Mouse (Mus musculus) heart, postnatal 0 days (tissue): Measurements from ENCODE around the gene Minpp1. TPM values are rescaled to one million over a fixed set of nuclear protein-coding genes. Genes with fewer than 3 reads are reported as not detected.
"Not testable (repeated sequence)": the region's sequence is repeated elsewhere in the genome, so short reads cannot be mapped to it uniquely, and the experiment has no call there.

Experiments
- ATAC-seq: fragments of 200-750 bp; cut with Nextera tagmentation; 2 replicates; pipeline ENCODE4 v1.8.0; 2017; ENCODE audit warnings: low read depth, moderate number of reproducible peaks, moderate library complexity; ENCODE audit not compliant: insufficient read depth
- DNase-seq: peaks from one replicate; pipeline ENCODE4 v3.0.0-alpha.2; 2016; ENCODE audit warnings: low spot score
- H3K27ac ChIP-seq: fragments of 300-500 bp; sonication (generic); 2 replicates; pipeline ENCODE4 v1.5.1; 2014; ENCODE audit warnings: low read depth, mild to moderate bottlenecking
- H3K27me3 ChIP-seq: fragments of 300-500 bp; sonication (generic); 2 replicates; pipeline ENCODE4 v1.6.1; 2014; ENCODE audit warnings: low read length, mixed read lengths; ENCODE audit not compliant: control insufficient read depth, insufficient read depth
- H3K36me3 ChIP-seq: fragments of 300-500 bp; sonication (generic); replicated peaks from 2 replicates; pipeline ENCODE4 v1.6.1; 2014; ENCODE audit warnings: low read length, mixed read lengths; ENCODE audit not compliant: control insufficient read depth, insufficient read depth
- H3K4me1 ChIP-seq: fragments of 300-500 bp; sonication (generic); 2 replicates; pipeline ENCODE4 v1.6.1; 2014; ENCODE audit warnings: antibody characterized with exemption; ENCODE audit not compliant: control insufficient read depth, insufficient read depth
- H3K4me2 ChIP-seq: fragments of 300-500 bp; sonication (generic); 2 replicates; pipeline ENCODE4 v1.6.1; 2014; ENCODE audit warnings: low read depth, mild to moderate bottlenecking, low read length, moderate library complexity
- H3K4me3 ChIP-seq: fragments of 300-500 bp; sonication (generic); 2 replicates; pipeline ENCODE4 v1.5.1; 2014; ENCODE audit warnings: low read depth, low read length
- H3K9ac ChIP-seq: fragments of 300-500 bp; sonication (generic); replicated peaks from 2 replicates; pipeline ENCODE4 v1.6.1; 2014; ENCODE audit warnings: low read depth, low read length, mixed read lengths
- H3K9me3 ChIP-seq: fragments of 300-500 bp; sonication (generic); replicated peaks from 2 replicates; pipeline ENCODE4 v1.6.1; 2016; ENCODE audit warnings: low read length; ENCODE audit not compliant: control insufficient read depth
- CTCF ChIP-seq: IDR thresholded peaks from 2 replicates; pipeline ENCODE4 v1.5.1; 2016; ENCODE audit warnings: antibody characterized with exemption, control low read depth, low read depth
- EP300 ChIP-seq: IDR thresholded peaks from 2 replicates; pipeline ENCODE4 v1.6.1; 2016; ENCODE audit warnings: antibody characterized with exemption, low read depth
- WGBS: fragments of 180-500 bp; shearing (Covaris S2); extraction: QIAGEN DNeasy Blood & Tissue Kit; methylation state at CpG from one replicate; pipeline ENCODE4 v1.1.7; 2014; 5-methylcytosine and 5-hydroxymethylcytosine counted together
- polyA plus RNA-seq: library from polyadenylated mRNA; unstranded; fragments of >200 nt; fragmentation: Nextera tagmentation; extraction: Ambion mirVana; gene quantifications from 2 replicates; pipeline ENCODE4 v1.2.1, GENCODE M21; 2015
- total RNA-seq: library from RNA; depleted of rRNA; stranded (reverse); fragments of >200 nt; gene quantifications from 2 replicates; pipeline ENCODE4 v1.2.3, GENCODE M21; 2014; ENCODE audit warnings: low replicate concordance

Gene Minpp1
- total and polyA plus RNA-seq, 2 experiments from 2014 or later = 29.3 to 84.1 TPM

GRCm38 (mm10) chr19:32484941-32485660, 468 bp upstream of the Minpp1 start:
- WGBS = 14% methylated on average over 13 of the region's 13 CpGs
- TF ChIP-seq CTCF (no peak), EP300 (no peak)
- DNase-seq = no peak
- Histone ChIP-seq H3K4me3 (peak overlapping the region; percentile 77), H3K9ac (peak overlapping the region; percentile 75), H3K9me3 (no peaks in the 10 kb centered on the region), H3K4me1 (peaks cover 7% of the 10 kb centered on the region), H3K27ac (peak overlapping the region; percentile 85), H3K27me3 (no peaks in the 10 kb centered on the region), H3K36me3 (no peaks in the 10 kb centered on the region), H3K4me2 (peak overlapping the region; percentile 75)
- no peak for ATAC-seq

- H3K9me3 ChIP-seq, H3K27me3 ChIP-seq, H3K4me1 ChIP-seq, H3K36me3 ChIP-seq: not testable (repeated sequence)
- H3K9ac ChIP-seq = peak overlapping the region; percentile 75
- peak; percentile 83 for ATAC-seq
- H3K4me3 ChIP-seq = peak overlapping the region; percentile 77
- under 1% methylated on average over 42 of the region's 47 CpGs for WGBS
- peak overlapping the region; percentile 85 for H3K27ac ChIP-seq
- peak; percentile 50 for TF ChIP-seq CTCF
- peak overlapping the region; percentile 75 for H3K4me2 ChIP-seq
- peak; percentile 52 for DNase-seq
These were observed 646 bp downstream of the Minpp1 start for GRCm38 (mm10) chr19:32486106-32486724.

DNA sequence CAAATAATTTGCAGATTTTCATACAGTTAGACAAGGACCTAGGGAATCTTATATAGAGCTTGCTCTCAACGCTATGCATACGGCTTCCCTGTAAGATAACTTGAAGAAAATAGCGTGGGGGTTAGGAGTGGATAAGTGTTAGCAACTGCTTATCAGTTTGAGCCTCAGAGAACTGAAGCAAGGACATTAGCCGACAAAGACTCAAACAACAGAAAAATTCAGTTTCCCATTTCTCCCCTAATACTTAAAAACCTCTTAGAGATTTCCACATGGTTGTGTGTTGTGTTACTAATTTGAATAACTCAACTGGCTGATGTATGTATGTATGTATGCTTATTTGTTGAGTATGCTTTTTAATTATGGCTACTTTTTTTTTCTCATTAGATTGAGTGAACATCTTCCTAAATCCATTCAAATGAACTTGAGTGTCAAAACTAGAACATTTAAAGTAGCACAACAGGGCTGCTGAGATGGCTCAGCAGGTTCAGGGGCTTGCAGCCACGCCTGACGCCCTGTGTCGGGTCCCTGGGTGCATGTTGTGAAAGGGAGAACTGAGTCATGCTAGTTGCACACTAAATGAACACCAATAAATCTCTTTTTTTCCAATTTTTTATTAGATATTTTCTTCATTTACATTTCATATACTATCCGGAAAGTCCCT, 2.2 kb downstream of the Minpp1 start:
- Histone ChIP-seq H3K27ac (no peak overlapping the region), H3K4me1 (peaks cover 7% of the 10 kb centered on the region), H3K9me3 (no peaks in the 10 kb centered on the region), H3K4me3 (peak overlapping the region; percentile 77; the same call in 1 of the 2 replicates), H3K27me3 (no peaks in the 10 kb centered on the region), H3K36me3 (peaks cover 10% of the 10 kb centered on the region; the same call in 1 of the 2 replicates), H3K9ac (no peak overlapping the region), H3K4me2 (peak overlapping the region; percentile 75)
- TF ChIP-seq EP300 = no peak
- no peak for TF ChIP-seq CTCF
- no peak for DNase-seq
- no peak for ATAC-seq
- 58% methylated on average over 8 of the region's 8 CpGs for WGBS

DNA sequence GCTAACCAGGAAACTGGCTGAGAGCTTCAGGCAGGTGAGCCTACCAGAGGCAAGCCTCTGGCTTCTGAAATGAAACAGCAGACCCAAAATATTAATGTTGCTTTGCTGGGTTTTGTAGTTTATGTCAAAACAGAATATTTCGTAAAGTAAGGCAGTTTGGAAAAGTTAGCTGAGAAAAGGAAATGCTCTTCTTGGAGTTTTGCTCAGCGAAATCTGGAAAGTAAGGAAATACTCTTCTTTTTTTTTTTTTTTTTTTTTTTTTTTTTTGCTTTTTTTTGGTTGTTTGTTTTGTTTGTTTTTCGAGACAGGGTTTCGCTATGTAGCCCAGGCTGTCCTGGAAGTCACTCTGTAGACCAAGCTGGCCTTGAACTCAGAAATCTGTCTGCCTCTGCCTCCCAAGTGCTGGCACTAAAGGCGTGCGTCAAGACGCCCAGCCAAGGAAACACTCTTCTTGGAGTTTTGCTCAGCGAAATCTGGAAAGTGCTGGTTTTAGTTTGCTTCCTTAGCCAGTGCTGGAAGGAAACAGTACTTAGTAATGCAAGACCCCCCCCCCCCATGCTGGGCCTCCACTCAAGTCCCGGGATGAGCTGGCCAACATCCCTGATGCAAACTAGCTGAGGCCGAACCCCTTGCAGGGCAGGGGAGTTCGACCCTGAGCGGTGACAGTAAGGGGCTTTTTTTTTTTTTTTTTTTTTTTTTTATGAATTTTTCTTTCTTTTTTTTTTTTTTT, 3.8 kb downstream of the Minpp1 start:
- Histone ChIP-seq H3K27ac (no peak overlapping the region), H3K9me3 (no peaks in the 10 kb centered on the region), H3K9ac (no peak overlapping the region), H3K4me2 (no peak overlapping the region), H3K36me3 (peaks cover 23% of the 10 kb centered on the region; the same call in 1 of the 2 replicates), H3K4me3 (no peak overlapping the region), H3K4me1 (peaks cover 7% of the 10 kb centered on the region), H3K27me3 (no peaks in the 10 kb centered on the region)
- no peak for ATAC-seq
- TF ChIP-seq CTCF (no peak), EP300 (no peak)
- no peak for DNase-seq
- 85% methylated on average over 12 of the region's 12 CpGs for WGBS

DNA sequence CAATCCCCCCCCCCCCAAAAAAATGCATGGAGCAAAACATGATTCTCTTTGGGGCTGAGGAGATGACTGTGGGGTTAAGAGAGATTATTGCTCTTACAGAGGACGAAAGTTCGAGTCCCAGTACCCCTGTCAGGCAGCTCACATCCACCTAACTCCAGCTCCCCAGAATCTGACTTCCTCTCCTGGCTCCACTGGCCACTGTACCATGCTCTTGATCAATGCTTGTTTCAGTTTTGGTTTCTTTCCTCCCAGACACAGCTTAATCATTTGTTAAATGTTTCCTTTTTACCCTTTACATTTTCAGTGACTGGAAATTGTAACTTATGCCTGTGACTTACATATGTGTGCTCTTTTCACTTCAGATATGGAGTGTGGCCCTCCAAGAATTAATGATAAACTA, 5.4 kb downstream of the Minpp1 start:
- TF ChIP-seq EP300 (no peak), CTCF (no peak)
- Histone ChIP-seq H3K27ac (no peak overlapping the region), H3K4me3 (no peak overlapping the region), H3K36me3 (peaks cover 38% of the 10 kb centered on the region), H3K9me3 (no peaks in the 10 kb centered on the region), H3K27me3 (no peaks in the 10 kb centered on the region), H3K4me2 (no peak overlapping the region), H3K4me1 (peaks cover 5% of the 10 kb centered on the region; the same call in 1 of the 2 replicates), H3K9ac (no peak overlapping the region)
- DNase-seq (no peak), ATAC-seq (no peak)
- 95% methylated on average over 2 of the region's 2 CpGs for WGBS
